Mouse (Mus musculus): Measurements from ENCODE around the gene Hbp1. TPM values are rescaled to one million over a fixed set of nuclear protein-coding genes. Genes with fewer than 3 reads are reported as not detected.

The Hbp1 gene
- polyA plus RNA-seq, 1 experiment from 2014 or later: 146 TPM

DNA sequence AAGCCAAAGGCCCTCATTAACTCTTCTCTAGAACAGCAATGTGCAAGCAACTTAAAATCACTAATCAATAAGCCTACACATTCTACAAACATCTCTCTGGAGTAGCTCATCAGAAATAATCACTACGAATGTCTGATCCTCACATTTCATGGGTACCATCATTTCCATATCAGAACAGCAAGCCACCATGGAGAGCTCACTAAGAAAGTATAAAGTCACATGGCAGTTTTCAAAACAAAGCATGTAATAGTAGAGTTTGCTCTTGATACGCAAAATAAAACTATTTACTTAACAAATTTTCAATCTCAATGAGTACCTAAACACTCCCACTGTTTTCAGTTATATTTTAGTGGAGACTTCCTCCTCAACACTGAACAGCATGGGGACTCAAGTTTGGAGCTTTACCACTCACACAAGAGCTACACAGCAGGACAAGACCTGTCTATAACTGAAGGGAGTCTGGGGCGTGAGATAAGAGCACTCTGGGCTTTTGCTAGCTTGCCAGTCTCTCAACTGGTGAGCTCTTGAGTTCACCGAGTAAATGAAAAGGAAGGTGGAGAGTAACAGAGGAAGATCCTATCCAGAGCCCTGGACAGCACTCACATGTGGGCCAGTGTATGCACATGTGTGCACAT lies 7.2 kb downstream of the Hbp1 start:
- H3K9ac ChIP-seq (ENCODE audit: low read length): no peak overlapping the region
- H3K4me1 ChIP-seq (replicated peaks; ENCODE audit: control insufficient read depth, insufficient read depth, low read length): no peaks in the 10 kb centered on the region
- no peaks in the 10 kb centered on the region for H3K27me3 ChIP-seq (ENCODE audit: control insufficient read depth, insufficient read depth, low read depth, low read length)
- no peak overlapping the region for H3K4me3 ChIP-seq (ENCODE audit: low read length)
- ATAC-seq (ENCODE audit: low read depth): no peak
- 85% methylated on average over 4 of the region's 4 CpGs for WGBS
- no peak overlapping the region for H3K27ac ChIP-seq (ENCODE audit: low read length)
- H3K4me2 ChIP-seq (ENCODE audit: low read depth, low read length): no peak overlapping the region
- H3K36me3 ChIP-seq (ENCODE audit: control insufficient read depth, insufficient read depth, low read length): peaks cover 22% of the 10 kb centered on the region
- H3K9me3 ChIP-seq (ENCODE audit: control insufficient read depth, low read length): no peaks in the 10 kb centered on the region

GRCm38 (mm10) chr12:31939026-31939425 lies 11.3 kb downstream of the Hbp1 start:
- H3K27me3 ChIP-seq (ENCODE audit: control insufficient read depth, insufficient read depth, low read depth, low read length): no peaks in the 10 kb centered on the region
- no peak overlapping the region for H3K27ac ChIP-seq (ENCODE audit: low read length)
- H3K4me3 ChIP-seq (ENCODE audit: low read length): no peak overlapping the region
- no peak overlapping the region for H3K9ac ChIP-seq (ENCODE audit: low read length)
- no peaks in the 10 kb centered on the region for H3K4me1 ChIP-seq (replicated peaks; ENCODE audit: control insufficient read depth, insufficient read depth, low read length)
- H3K9me3 ChIP-seq (ENCODE audit: control insufficient read depth, low read length): no peaks in the 10 kb centered on the region
- ATAC-seq (ENCODE audit: low read depth): no peak
- H3K4me2 ChIP-seq (ENCODE audit: low read depth, low read length): no peak overlapping the region
- peaks cover 43% of the 10 kb centered on the region for H3K36me3 ChIP-seq (ENCODE audit: control insufficient read depth, insufficient read depth, low read length)

- Histone ChIP-seq H3K9me3 (ENCODE audit: control insufficient read depth, low read length) (no peaks in the 10 kb centered on the region), H3K36me3 (ENCODE audit: control insufficient read depth, insufficient read depth, low read length) (peaks cover 44% of the 10 kb centered on the region), H3K4me2 (ENCODE audit: low read depth, low read length) (no peak overlapping the region), H3K4me1 (replicated peaks; ENCODE audit: control insufficient read depth, insufficient read depth, low read length) (no peaks in the 10 kb centered on the region), H3K9ac (ENCODE audit: low read length) (no peak overlapping the region), H3K4me3 (ENCODE audit: low read length) (no peak overlapping the region), H3K27me3 (ENCODE audit: control insufficient read depth, insufficient read depth, low read depth, low read length) (no peaks in the 10 kb centered on the region), H3K27ac (ENCODE audit: low read length) (no peak overlapping the region)
- no peak for ATAC-seq (ENCODE audit: low read depth)
- WGBS: 93% methylated on average over 4 of the region's 4 CpGs
Measured at GRCm38 (mm10) chr12:31938391-31938997, 11.8 kb downstream of the Hbp1 start.

DNA sequence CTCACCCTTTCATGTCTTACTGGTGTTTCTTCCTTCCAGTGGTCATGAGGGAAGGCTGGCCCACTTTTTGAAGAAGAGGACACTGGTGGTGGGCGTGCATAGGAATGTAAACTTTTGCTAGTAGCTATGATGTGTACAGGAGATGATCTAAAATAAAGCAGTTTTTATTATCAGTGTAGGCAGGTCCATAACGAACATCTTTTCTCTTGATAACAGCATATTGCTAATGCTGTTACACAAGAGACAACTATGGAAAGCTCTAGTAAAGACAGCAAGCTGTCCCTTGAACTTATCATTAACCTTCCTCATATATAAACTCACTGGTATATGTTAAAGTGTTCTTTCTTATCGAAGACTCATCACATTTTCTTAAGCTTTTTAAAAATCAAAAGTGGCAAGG lies 12.7 kb downstream of the Hbp1 start:
- Histone ChIP-seq H3K9ac (ENCODE audit: low read length) (no peak overlapping the region), H3K4me2 (ENCODE audit: low read depth, low read length) (no peak overlapping the region), H3K4me1 (replicated peaks; ENCODE audit: control insufficient read depth, insufficient read depth, low read length) (no peaks in the 10 kb centered on the region), H3K4me3 (ENCODE audit: low read length) (no peak overlapping the region), H3K27me3 (ENCODE audit: control insufficient read depth, insufficient read depth, low read depth, low read length) (no peaks in the 10 kb centered on the region), H3K27ac (ENCODE audit: low read length) (no peak overlapping the region), H3K9me3 (ENCODE audit: control insufficient read depth, low read length) (no peaks in the 10 kb centered on the region), H3K36me3 (ENCODE audit: control insufficient read depth, insufficient read depth, low read length) (peaks cover 41% of the 10 kb centered on the region)
- 87% methylated on average over 3 of the region's 3 CpGs for WGBS
- no peak for ATAC-seq (ENCODE audit: low read depth)

- Histone ChIP-seq H3K27ac (ENCODE audit: low read length) (no peak overlapping the region), H3K9ac (ENCODE audit: low read length) (no peak overlapping the region), H3K4me1 (replicated peaks; ENCODE audit: control insufficient read depth, insufficient read depth, low read length) (no peaks in the 10 kb centered on the region), H3K9me3 (ENCODE audit: control insufficient read depth, low read length) (no peaks in the 10 kb centered on the region), H3K4me3 (ENCODE audit: low read length) (no peak overlapping the region), H3K27me3 (ENCODE audit: control insufficient read depth, insufficient read depth, low read depth, low read length) (no peaks in the 10 kb centered on the region), H3K4me2 (ENCODE audit: low read depth, low read length) (no peak overlapping the region), H3K36me3 (ENCODE audit: control insufficient read depth, insufficient read depth, low read length) (peaks cover 43% of the 10 kb centered on the region)
- no peak for ATAC-seq (ENCODE audit: low read depth)
- 56% methylated on average over 6 of the region's 6 CpGs for WGBS
Measured at GRCm38 (mm10) chr12:31936657-31937300, 13.6 kb downstream of the Hbp1 start.

DNA sequence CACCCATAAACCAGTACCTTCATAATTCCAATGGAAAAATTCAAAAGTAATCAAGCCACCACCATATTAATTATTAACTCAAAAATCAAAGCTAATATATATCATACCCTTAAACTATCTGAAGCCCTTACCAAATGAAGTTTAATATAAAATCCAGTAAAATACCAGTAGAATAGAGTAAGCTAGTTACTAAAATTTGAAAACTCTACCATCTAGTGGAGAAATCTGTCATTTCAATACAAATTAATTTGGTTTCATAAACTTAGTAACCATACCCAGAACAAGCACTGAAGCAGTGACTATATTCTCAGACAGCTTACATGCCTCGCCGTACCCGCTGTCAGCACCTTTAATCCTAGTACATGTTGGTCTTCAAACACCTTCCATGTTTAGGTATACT lies 18.5 kb downstream of the Hbp1 start:
- peaks cover 53% of the 10 kb centered on the region for H3K36me3 ChIP-seq (ENCODE audit: control insufficient read depth, insufficient read depth, low read length)
- H3K9me3 ChIP-seq (ENCODE audit: control insufficient read depth, low read length): no peaks in the 10 kb centered on the region
- H3K4me3 ChIP-seq (ENCODE audit: low read length): no peak overlapping the region
- WGBS: 91% methylated on average over 3 of the region's 3 CpGs
- H3K4me1 ChIP-seq (replicated peaks; ENCODE audit: control insufficient read depth, insufficient read depth, low read length): no peaks in the 10 kb centered on the region
- H3K27me3 ChIP-seq (ENCODE audit: control insufficient read depth, insufficient read depth, low read depth, low read length): no peaks in the 10 kb centered on the region
- no peak for ATAC-seq (ENCODE audit: low read depth)
- no peak overlapping the region for H3K9ac ChIP-seq (ENCODE audit: low read length)
- no peak overlapping the region for H3K4me2 ChIP-seq (ENCODE audit: low read depth, low read length)
- H3K27ac ChIP-seq (ENCODE audit: low read length): no peak overlapping the region

GRCm38 (mm10) chr12:31928498-31928897 lies 21.8 kb downstream of the Hbp1 start:
- Histone ChIP-seq H3K36me3 (ENCODE audit: control insufficient read depth, insufficient read depth, low read length) (peaks cover 53% of the 10 kb centered on the region), H3K9me3 (ENCODE audit: control insufficient read depth, low read length) (no peaks in the 10 kb centered on the region), H3K4me2 (ENCODE audit: low read depth, low read length) (no peak overlapping the region), H3K4me1 (replicated peaks; ENCODE audit: control insufficient read depth, insufficient read depth, low read length) (no peaks in the 10 kb centered on the region), H3K4me3 (ENCODE audit: low read length) (no peak overlapping the region), H3K27me3 (ENCODE audit: control insufficient read depth, insufficient read depth, low read depth, low read length) (no peaks in the 10 kb centered on the region), H3K9ac (ENCODE audit: low read length) (no peak overlapping the region), H3K27ac (ENCODE audit: low read length) (peak overlapping the region; percentile 22; the same call in 1 of the 2 replicates)
- WGBS: 24% methylated on average over 3 of the region's 3 CpGs
- peak; percentile 28; the same call in 1 of the 2 replicates for ATAC-seq (ENCODE audit: low read depth)

GRCm38 (mm10) chr12:31926661-31927061 lies 23.7 kb downstream of the Hbp1 start:
- no peak overlapping the region for H3K9ac ChIP-seq (ENCODE audit: low read length)
- H3K4me3 ChIP-seq (ENCODE audit: low read length): no peak overlapping the region
- no peak overlapping the region for H3K27ac ChIP-seq (ENCODE audit: low read length)
- no peaks in the 10 kb centered on the region for H3K9me3 ChIP-seq (ENCODE audit: control insufficient read depth, low read length)
- peak; percentile 36 for ATAC-seq (ENCODE audit: low read depth)
- no peaks in the 10 kb centered on the region for H3K4me1 ChIP-seq (replicated peaks; ENCODE audit: control insufficient read depth, insufficient read depth, low read length)
- no peaks in the 10 kb centered on the region for H3K27me3 ChIP-seq (ENCODE audit: control insufficient read depth, insufficient read depth, low read depth, low read length)
- peaks cover 47% of the 10 kb centered on the region for H3K36me3 ChIP-seq (ENCODE audit: control insufficient read depth, insufficient read depth, low read length)
- H3K4me2 ChIP-seq (ENCODE audit: low read depth, low read length): no peak overlapping the region
- WGBS: 64% methylated on average over 4 of the region's 4 CpGs

DNA sequence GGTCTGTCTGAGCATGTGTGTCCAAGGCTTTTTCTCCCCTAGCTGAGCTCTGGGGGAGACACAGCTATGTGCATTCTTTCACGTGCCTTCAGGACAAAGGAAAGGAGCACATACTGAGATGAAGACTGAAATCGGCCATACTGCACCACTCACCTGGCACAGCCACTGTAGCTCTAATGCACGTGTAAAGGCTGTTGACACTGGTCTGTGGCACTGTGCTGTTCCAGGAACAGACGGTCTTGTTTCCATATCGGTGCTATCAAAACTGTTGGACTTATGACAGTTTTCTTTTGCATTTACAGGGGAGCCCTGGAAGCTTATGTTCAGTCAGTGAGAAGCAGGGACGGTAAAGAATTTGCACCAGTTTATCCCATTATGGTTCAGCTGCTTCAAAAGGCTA lies 25.0 kb downstream of the Hbp1 start:
- no peak overlapping the region for H3K4me2 ChIP-seq (ENCODE audit: low read depth, low read length)
- H3K36me3 ChIP-seq (ENCODE audit: control insufficient read depth, insufficient read depth, low read length): peaks cover 34% of the 10 kb centered on the region
- no peak overlapping the region for H3K4me3 ChIP-seq (ENCODE audit: low read length)
- no peaks in the 10 kb centered on the region for H3K4me1 ChIP-seq (replicated peaks; ENCODE audit: control insufficient read depth, insufficient read depth, low read length)
- H3K9ac ChIP-seq (ENCODE audit: low read length): no peak overlapping the region
- no peaks in the 10 kb centered on the region for H3K9me3 ChIP-seq (ENCODE audit: control insufficient read depth, low read length)
- H3K27me3 ChIP-seq (ENCODE audit: control insufficient read depth, insufficient read depth, low read depth, low read length): no peaks in the 10 kb centered on the region
- no peak overlapping the region for H3K27ac ChIP-seq (ENCODE audit: low read length)
- ATAC-seq (ENCODE audit: low read depth): no peak
- 83% methylated on average over 6 of the region's 6 CpGs for WGBS

Data from lung, embryonic 16.5 days (tissue).